Mouse (Mus musculus): ENCODE results near the gene Cdk14.

DNA sequence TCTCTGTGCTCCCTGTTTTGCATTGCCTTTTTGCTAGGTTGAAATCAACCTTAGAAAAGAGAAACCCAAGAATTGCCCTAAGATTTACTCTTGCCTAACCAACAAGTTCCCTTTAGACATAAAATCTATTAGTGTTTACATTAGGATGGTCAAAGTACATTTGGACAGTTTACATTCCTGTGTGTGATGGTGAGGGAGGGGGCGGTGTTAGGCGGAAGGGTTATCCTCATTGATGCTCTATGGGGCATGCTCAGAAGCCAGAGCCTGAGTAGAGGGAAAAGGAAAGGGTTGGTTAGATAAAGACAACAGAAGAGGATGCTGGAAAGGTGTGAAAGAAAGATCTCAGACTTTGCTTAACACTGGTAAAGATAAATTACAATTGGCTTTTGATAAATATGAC lies 8.2 kb downstream of the Cdk14 start:
- no peak for TF ChIP-seq CTCF (IDR thresholded peaks at IDR 0.05; ENCODE audit: low read depth)
- TF ChIP-seq EP300 (IDR thresholded peaks at IDR 0.05; ENCODE audit: low read depth), result no peak
